Mouse (Mus musculus) neural tube, embryonic 14.5 days (tissue): ENCODE data around the gene Dcun1d4. TPM values are rescaled to one million over a fixed set of nuclear protein-coding genes. Genes with fewer than 3 reads are reported as not detected.

Experiments
- polyA plus RNA-seq: library from polyadenylated mRNA; unstranded; fragments of >200 nt; fragmentation: Nextera tagmentation; extraction: Ambion mirVana; gene quantifications from 2 replicates; pipeline ENCODE4 v1.2.1, GENCODE M21; 2014

The Dcun1d4 gene
- polyA plus RNA-seq, 1 experiment from 2014 or later: 60.5 TPM

Other genes starting within 250 kb of the Dcun1d4 start
- gene Fryl, start 224.4 kb upstream of the Dcun1d4 start, polyA plus RNA-seq: 51.1 and 54.1 TPM in 2 replicates
- 230 and 264 TPM in 2 replicates for gene Ociad1, start 188.2 kb upstream of the Dcun1d4 start, polyA plus RNA-seq
- 22.0 and 22.5 TPM in 2 replicates for gene Ociad2, start 140.0 kb upstream of the Dcun1d4 start, polyA plus RNA-seq
- 0.55 and 0.88 TPM in 2 replicates for gene Cwh43, start 74.9 kb upstream of the Dcun1d4 start, polyA plus RNA-seq
- gene Lrrc66, start 151.5 kb downstream of the Dcun1d4 start, polyA plus RNA-seq: not detected in 2 replicates
- gene Sgcb, start 166.8 kb downstream of the Dcun1d4 start, polyA plus RNA-seq: 53.8 and 57.2 TPM in 2 replicates
- 0.13 and 0.24 TPM in 2 replicates for gene Spata18, start 170.4 kb downstream of the Dcun1d4 start, polyA plus RNA-seq